Mouse (Mus musculus): ENCODE results near the gene Mfsd4a. TPM values are rescaled to one million over a fixed set of nuclear protein-coding genes. Genes with fewer than 3 reads are reported as not detected.

Mfsd4a gene
- polyA plus RNA-seq, 1 experiment from 2014 or later = 18.1 TPM

DNA sequence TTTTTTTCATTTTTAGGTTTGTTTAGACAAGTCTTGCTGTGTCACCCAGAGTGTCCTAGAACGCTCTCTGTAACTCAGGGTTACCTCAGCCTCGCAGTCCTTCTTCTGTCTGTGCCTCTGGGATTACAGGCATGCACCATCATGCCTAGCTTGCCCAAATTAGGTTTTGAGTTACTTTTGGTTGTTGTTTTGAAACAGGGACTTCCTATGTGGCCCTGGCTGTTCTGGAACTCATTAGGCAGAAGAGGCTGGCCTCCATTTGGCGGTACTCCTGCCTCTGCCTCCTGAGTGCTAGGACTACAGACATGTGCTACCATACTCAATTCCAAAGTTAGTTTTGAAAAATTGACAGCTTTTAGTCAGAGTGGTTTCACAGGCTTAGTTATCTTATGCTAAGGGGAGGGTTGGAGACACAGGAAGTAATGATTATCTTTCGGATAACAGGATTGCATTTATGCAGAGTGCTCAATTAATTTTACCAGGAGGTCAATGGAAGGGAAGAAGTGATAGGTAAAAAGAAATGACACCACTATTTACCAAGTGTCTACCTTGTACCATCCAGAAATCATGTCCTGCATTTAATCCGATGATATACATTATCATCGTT is 63.2 kb downstream of the Mfsd4a start:
- no peak overlapping the region for H3K9ac ChIP-seq
- ATAC-seq (ENCODE audit: insufficient number of reproducible peaks, low FRiP score) = no peak
- H3K27me3 ChIP-seq (replicated peaks) = no peaks in the 10 kb centered on the region
- H3K4me1 ChIP-seq (replicated peaks) = peaks cover 13% of the 10 kb centered on the region
- no peak overlapping the region for H3K27ac ChIP-seq (ENCODE audit: poor library complexity, severe bottlenecking)
- no peak overlapping the region for H3K4me2 ChIP-seq
- no peak overlapping the region for H3K4me3 ChIP-seq
- H3K9me3 ChIP-seq (replicated peaks) = no peaks in the 10 kb centered on the region
- H3K36me3 ChIP-seq = no peaks in the 10 kb centered on the region
- WGBS = 81% methylated on average over 6 of the region's 6 CpGs

DNA sequence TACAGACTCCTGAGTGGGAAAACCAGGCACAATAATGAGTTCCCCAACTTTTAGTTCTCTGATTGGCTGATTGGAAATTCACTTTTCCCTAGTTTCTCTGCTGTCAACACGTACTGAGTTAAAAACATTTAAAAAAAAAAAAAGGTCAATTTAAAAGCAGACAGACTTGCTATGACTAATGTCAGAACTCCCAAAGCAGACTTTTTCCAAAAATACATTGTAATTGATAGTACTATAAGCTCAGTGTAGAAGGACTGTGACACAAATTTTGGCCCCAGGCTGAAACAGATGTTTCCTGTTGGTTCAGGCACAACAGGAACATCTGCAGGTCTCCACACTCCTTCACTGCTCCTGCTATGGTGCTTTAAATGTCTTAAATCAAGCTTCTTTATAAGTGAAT is 64.0 kb downstream of the Mfsd4a start:
- no peak overlapping the region; the same call in 1 of the 2 replicates for H3K27ac ChIP-seq (ENCODE audit: poor library complexity, severe bottlenecking)
- peaks cover 5% of the 10 kb centered on the region for H3K4me1 ChIP-seq (replicated peaks)
- no peak overlapping the region for H3K4me3 ChIP-seq
- H3K4me2 ChIP-seq = no peak overlapping the region
- no peak for ATAC-seq (ENCODE audit: insufficient number of reproducible peaks, low FRiP score)
- H3K36me3 ChIP-seq = no peaks in the 10 kb centered on the region
- no peak overlapping the region for H3K9ac ChIP-seq
- 41% methylated on average over 1 of the region's 1 CpGs for WGBS
- H3K27me3 ChIP-seq (replicated peaks) = no peaks in the 10 kb centered on the region
- H3K9me3 ChIP-seq (replicated peaks) = no peaks in the 10 kb centered on the region

DNA sequence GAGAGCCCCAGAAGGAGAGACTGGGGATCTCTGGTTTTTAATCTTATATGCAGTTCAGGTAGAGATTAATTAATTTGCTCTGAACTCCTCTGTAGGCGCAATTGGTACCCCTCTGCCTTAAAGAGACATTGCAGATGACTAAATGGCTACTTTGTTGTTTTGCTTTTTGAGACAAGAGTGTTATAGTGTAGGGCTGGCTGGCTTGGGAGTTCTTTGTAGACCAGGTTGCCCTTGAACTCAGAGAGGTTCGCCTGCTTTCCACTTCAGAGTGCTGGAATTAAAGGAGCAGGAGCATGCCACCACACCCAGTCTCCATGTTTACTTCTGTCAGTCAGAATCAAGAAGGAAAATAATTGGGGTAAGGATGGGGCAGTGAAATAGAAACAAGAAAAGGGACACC is 64.8 kb downstream of the Mfsd4a start:
- no peak overlapping the region for H3K27ac ChIP-seq (ENCODE audit: poor library complexity, severe bottlenecking)

DNA sequence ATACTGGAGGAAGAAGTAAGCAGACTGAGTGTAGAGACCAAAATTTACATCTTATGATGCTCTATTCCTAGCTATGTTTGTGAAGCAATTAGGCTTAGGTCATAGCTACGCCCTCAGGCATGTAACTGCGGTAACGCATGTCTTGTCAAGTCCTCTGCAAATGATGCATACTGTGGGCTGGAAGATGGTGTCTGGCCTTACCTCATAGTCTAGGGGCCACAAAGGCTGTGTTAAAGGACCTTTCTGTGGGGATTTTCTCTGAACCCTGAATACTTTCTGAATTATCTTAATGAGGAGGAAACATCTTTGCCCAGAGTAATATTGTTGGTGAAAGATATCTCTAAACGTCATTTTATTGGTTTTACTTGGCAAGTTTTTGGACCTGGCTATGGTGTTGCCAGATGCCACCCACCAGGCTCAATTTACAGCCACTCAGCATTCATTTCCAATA is 66.0 kb downstream of the Mfsd4a start:
- Histone ChIP-seq H3K9ac (no peak overlapping the region), H3K27me3 (replicated peaks) (no peaks in the 10 kb centered on the region), H3K27ac (ENCODE audit: poor library complexity, severe bottlenecking) (no peak overlapping the region), H3K36me3 (no peaks in the 10 kb centered on the region), H3K4me1 (replicated peaks) (peaks cover 5% of the 10 kb centered on the region), H3K4me3 (no peak overlapping the region), H3K9me3 (replicated peaks) (no peaks in the 10 kb centered on the region), H3K4me2 (no peak overlapping the region)
- no peak for ATAC-seq (ENCODE audit: insufficient number of reproducible peaks, low FRiP score)
- 80% methylated on average over 4 of the region's 4 CpGs for WGBS

More for the DNA sequence above, 64.8 kb downstream of the Mfsd4a start:
- Histone ChIP-seq H3K4me3 (no peak overlapping the region), H3K36me3 (no peaks in the 10 kb centered on the region), H3K27me3 (replicated peaks) (no peaks in the 10 kb centered on the region), H3K9ac (no peak overlapping the region), H3K9me3 (replicated peaks) (no peaks in the 10 kb centered on the region), H3K4me2 (no peak overlapping the region), H3K4me1 (replicated peaks) (peaks cover 5% of the 10 kb centered on the region)
- ATAC-seq (ENCODE audit: insufficient number of reproducible peaks, low FRiP score) = no peak
- 53% methylated on average over 2 of the region's 2 CpGs for WGBS

DNA sequence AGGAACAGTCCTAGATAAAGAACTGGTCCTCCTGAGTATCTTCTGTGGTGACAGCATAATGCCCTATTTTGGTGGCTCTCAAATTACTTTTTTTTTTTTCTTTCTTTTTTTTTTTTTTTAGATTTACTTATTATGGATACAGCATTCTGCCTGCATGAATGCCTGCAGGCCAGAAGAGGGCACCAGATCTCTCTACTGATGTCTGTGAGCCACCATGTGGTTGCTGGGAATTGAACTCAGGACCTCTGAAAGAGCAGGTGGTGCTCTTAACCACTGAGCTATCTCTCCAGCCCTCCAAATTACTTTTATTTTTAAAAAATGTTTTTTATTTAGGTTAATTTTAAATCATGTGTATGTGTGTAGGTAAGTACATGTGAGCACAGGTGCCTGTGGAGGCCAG is 67.4 kb downstream of the Mfsd4a start:
- no peak for ATAC-seq (ENCODE audit: insufficient number of reproducible peaks, low FRiP score)
- Histone ChIP-seq H3K9ac (no peak overlapping the region), H3K9me3 (replicated peaks) (no peaks in the 10 kb centered on the region), H3K4me2 (no peak overlapping the region), H3K27ac (ENCODE audit: poor library complexity, severe bottlenecking) (no peak overlapping the region), H3K36me3 (no peaks in the 10 kb centered on the region), H3K27me3 (replicated peaks) (no peaks in the 10 kb centered on the region), H3K4me3 (no peak overlapping the region), H3K4me1 (replicated peaks) (no peaks in the 10 kb centered on the region)

DNA sequence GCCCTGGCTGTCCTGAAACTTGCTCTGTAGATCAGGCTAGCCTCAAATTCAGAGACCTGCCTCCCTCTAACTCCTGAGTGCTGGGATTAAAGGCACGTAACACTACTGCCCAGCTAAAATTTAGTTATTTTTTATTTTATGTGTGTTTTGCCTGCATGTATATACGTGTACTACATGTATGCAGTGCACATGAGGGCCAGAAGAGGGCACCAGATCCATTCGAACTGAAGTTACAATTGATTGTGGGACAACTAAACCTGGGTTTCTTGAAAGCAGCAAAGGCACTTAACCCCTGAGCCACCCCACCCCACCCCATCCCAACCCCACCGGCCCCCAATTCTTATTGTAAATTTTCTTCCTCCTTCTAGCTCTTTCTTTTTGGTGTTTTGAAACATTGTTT is 72.8 kb downstream of the Mfsd4a start:
- H3K4me1 ChIP-seq (replicated peaks) = no peaks in the 10 kb centered on the region
- ATAC-seq (ENCODE audit: insufficient number of reproducible peaks, low FRiP score) = no peak
- no peaks in the 10 kb centered on the region for H3K9me3 ChIP-seq (replicated peaks)
- WGBS = 29% methylated on average over 4 of the region's 4 CpGs
- no peak overlapping the region for H3K9ac ChIP-seq
- no peak overlapping the region for H3K27ac ChIP-seq (ENCODE audit: poor library complexity, severe bottlenecking)
- no peak overlapping the region for H3K4me3 ChIP-seq
- no peaks in the 10 kb centered on the region for H3K27me3 ChIP-seq (replicated peaks)
- H3K4me2 ChIP-seq = no peak overlapping the region
- no peaks in the 10 kb centered on the region for H3K36me3 ChIP-seq

DNA sequence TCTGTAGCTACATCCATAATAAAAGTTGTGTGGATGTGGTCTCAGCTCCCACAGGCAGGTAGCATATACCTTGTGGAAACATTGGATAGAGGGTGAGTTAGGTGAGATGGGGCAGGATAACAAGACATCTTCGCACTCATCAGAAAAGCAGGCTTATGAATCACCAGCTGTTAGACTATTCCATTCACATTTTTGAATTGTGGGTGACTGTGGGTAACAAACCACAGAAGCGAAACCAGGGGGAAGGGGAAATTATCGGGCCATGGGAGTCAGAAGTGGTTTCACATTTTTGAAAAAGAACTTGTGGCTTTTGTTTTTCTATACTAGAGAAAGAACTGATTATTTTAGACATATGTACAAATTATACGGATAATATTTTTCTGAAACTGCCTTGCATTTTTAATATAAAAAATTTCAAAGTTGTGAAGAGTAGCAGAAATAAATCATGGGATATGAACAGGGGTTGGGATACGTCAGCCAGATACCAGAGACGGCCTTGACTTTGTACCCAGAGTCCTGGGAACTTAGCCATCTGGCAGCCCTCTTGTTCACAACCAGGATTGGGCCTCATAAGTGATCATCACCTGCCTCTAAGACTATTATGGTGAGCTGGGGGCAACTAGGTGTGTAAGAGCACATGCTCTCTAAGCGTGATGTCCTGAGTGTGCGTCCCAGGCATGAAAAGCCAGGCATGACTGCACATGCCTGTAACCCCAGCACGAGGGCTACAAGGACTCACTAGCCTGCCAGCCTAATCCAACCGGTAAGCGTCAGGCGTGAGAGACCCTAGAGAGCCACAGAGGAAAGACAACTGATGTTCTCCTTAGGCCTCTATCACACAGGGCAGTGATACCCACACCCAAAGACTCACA is 74.5 kb downstream of the Mfsd4a start:
- WGBS = 81% methylated on average over 12 of the region's 12 CpGs
- H3K4me1 ChIP-seq (replicated peaks) = no peaks in the 10 kb centered on the region
- H3K9ac ChIP-seq = no peak overlapping the region
- ATAC-seq (ENCODE audit: insufficient number of reproducible peaks, low FRiP score) = no peak
- H3K36me3 ChIP-seq = no peaks in the 10 kb centered on the region
- no peaks in the 10 kb centered on the region for H3K27me3 ChIP-seq (replicated peaks)
- no peaks in the 10 kb centered on the region for H3K9me3 ChIP-seq (replicated peaks)
- no peak overlapping the region for H3K27ac ChIP-seq (ENCODE audit: poor library complexity, severe bottlenecking)
- H3K4me2 ChIP-seq = no peak overlapping the region
- no peak overlapping the region for H3K4me3 ChIP-seq

DNA sequence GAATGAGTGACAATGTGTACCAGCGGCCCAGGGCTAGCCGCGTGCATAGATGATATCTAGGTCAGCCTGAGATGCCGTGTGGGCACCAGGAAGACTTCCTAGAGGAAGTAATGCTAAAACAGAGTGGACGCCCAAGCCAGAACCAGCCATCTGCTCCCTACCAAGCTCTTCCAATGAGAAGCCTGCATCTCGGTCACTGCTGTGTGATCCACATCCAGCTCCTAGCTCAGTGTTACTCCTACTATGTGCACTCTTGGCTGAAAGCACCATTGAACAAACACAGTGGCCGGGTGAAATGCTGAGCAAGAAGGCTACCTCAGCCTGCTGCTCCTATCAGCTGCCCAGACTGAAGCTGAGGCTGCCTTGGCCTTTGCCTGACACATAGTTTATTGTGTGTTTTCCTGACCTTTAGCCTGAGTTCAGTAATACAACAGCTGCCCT is 75.3 kb downstream of the Mfsd4a start:
- Histone ChIP-seq H3K4me3 (no peak overlapping the region), H3K27ac (ENCODE audit: poor library complexity, severe bottlenecking) (no peak overlapping the region), H3K4me1 (replicated peaks) (no peaks in the 10 kb centered on the region), H3K36me3 (no peaks in the 10 kb centered on the region), H3K9me3 (replicated peaks) (no peaks in the 10 kb centered on the region), H3K4me2 (no peak overlapping the region), H3K9ac (no peak overlapping the region), H3K27me3 (replicated peaks) (no peaks in the 10 kb centered on the region)
- no peak for ATAC-seq (ENCODE audit: insufficient number of reproducible peaks, low FRiP score)
- WGBS = 73% methylated on average over 7 of the region's 7 CpGs

DNA sequence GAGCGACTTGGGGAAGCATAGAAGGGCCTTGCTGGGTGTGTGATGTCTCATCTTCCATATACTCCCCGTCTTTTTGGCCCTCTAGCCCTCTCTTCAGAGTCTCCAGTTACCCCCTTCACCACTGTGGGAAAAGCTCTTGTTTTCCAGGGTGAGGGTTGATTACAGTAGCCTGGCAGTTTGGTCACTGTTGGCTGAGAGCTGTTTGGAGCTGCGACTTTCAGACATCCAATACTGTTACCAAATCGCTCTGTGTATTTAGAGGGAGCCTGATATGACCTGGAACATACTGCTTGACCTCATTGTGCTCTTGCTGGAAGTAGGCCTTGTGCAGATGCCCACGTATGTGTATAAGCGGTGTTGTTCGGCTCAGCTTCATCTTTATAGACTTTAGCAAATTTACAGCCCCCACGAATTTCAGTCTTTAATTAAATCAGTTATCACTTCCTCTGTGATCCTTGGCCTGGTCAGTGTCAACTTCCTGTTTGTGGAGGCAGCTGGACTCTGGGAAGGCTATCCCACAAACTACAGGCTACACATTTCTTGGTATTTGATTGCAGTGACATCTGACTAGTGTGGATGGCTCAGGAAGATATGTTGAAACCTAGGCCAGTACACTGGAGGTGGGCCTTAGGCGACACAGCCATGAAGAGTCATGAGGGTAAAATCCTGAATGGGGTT is 77.6 kb downstream of the Mfsd4a start:
- Histone ChIP-seq H3K9me3 (replicated peaks) (no peaks in the 10 kb centered on the region), H3K9ac (no peak overlapping the region), H3K36me3 (no peaks in the 10 kb centered on the region), H3K4me3 (no peak overlapping the region), H3K27ac (ENCODE audit: poor library complexity, severe bottlenecking) (no peak overlapping the region), H3K4me2 (no peak overlapping the region), H3K4me1 (replicated peaks) (no peaks in the 10 kb centered on the region), H3K27me3 (replicated peaks) (no peaks in the 10 kb centered on the region)
- WGBS = 76% methylated on average over 9 of the region's 9 CpGs
- ATAC-seq (ENCODE audit: insufficient number of reproducible peaks, low FRiP score) = no peak

DNA sequence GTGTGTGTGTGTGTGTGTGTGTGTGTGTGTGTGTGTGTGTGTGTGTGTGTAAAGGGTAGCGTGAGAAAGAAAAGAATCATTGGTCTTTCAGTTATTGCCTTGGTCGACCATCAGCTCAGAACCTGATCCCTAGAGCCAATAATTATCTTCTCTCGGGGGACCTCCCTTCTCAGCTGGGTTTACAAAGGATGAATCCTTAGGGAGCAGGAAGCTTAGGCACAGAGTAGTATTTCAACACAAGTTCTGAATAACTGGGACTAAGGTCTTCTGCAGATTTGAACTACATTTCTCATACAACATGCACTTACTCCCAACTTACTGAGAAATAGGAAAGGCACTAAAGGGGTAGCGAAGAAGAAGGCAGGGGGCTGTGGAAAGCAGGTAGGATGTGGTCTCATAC is 78.4 kb downstream of the Mfsd4a start:
- 82% methylated on average over 4 of the region's 4 CpGs for whole genome bisulfite sequencing
- Histone ChIP-seq H3K27me3 (replicated peaks) (no peaks in the 10 kb centered on the region), H3K4me2 (no peak overlapping the region), H3K9me3 (replicated peaks) (no peaks in the 10 kb centered on the region), H3K4me3 (no peak overlapping the region), H3K9ac (no peak overlapping the region), H3K4me1 (replicated peaks) (no peaks in the 10 kb centered on the region), H3K36me3 (no peaks in the 10 kb centered on the region), H3K27ac (ENCODE audit: poor library complexity, severe bottlenecking) (no peak overlapping the region)
- no peak for ATAC-seq (ENCODE audit: insufficient number of reproducible peaks, low FRiP score)

DNA sequence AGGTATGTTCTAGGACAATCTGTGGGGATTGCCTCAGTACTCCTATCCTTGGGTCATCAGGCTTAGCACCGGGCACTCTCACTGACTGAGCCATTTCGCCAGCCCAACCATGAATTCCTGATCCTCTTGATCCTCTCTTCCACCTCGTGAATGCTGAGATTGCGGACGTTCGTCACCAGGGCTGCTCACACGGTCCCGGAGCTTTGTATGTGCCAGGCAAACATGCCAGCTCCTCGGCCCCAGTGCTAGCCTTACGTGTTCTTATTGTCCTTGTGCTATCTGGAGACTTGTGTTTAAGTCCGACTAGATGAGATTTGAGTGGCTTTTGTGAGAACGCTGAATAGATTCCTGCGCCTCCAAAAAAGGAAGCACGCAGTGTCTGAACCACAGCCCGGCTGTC is 80.4 kb downstream of the Mfsd4a start:
- Histone ChIP-seq H3K27ac (ENCODE audit: poor library complexity, severe bottlenecking) (no peak overlapping the region), H3K27me3 (replicated peaks) (no peaks in the 10 kb centered on the region), H3K9me3 (replicated peaks) (no peaks in the 10 kb centered on the region), H3K36me3 (no peaks in the 10 kb centered on the region), H3K4me3 (no peak overlapping the region), H3K4me2 (0 out of 2 replicates have a peak overlapping the region, but pooled peaks have one; percentile 20), H3K4me1 (replicated peaks) (no peaks in the 10 kb centered on the region), H3K9ac (no peak overlapping the region)
- WGBS = 56% methylated on average over 15 of the region's 15 CpGs
- ATAC-seq (ENCODE audit: insufficient number of reproducible peaks, low FRiP score) = no peak
